Mouse (Mus musculus) MEL (cell line): ENCODE measurements around the gene Adnp. TPM values are rescaled to one million over a fixed set of nuclear protein-coding genes. Genes with fewer than 3 reads are reported as not detected.

Experiments
- DNase-seq: peaks from one replicate; pipeline ENCODE4 v3.0.0; 2011; ENCODE audit warnings: low read depth, low spot score
- H3K27ac ChIP-seq: 2 replicates; pipeline ENCODE4 v1.5.1; 2012; ENCODE audit warnings: low read depth, mild to moderate bottlenecking, control low read depth, low read length, moderate library complexity; ENCODE audit not compliant: control insufficient read depth
- H3K27me3 ChIP-seq, 2 experiments: fragments of 150-350 bp in 1 of 2; sonication (generic) in 1 of 2; 2 replicates each; pipeline ENCODE4 v1.6.1; 2012; ENCODE audit warnings: low read length in 2 of 2, mild to moderate bottlenecking in 2 of 2, improper control_type of control experiment in 1 of 2, moderate library complexity in 1 of 2; ENCODE audit not compliant: insufficient read depth in 2 of 2, control insufficient read depth in 1 of 2
- H3K36me3 ChIP-seq, 2 experiments: 2 replicates each; pipeline ENCODE4 v1.6.1; 2012 to 2014; ENCODE audit warnings: low read length in 2 of 2, improper control_type of control experiment in 1 of 2, inconsistent platforms in 1 of 2, mild to moderate bottlenecking in 1 of 2; ENCODE audit not compliant: insufficient read depth in 2 of 2, control insufficient read depth in 1 of 2
- H3K4me1 ChIP-seq, 2 experiments: fragments of 150-350 bp in 1 of 2; sonication (generic) in 1 of 2; 2 replicates each; pipeline ENCODE4 v1.6.1; 2012; ENCODE audit warnings: low read length in 2 of 2, improper control_type of control experiment in 1 of 2, mild to moderate bottlenecking in 1 of 2; ENCODE audit not compliant: insufficient read depth in 2 of 2, control insufficient read depth in 1 of 2
- H3K4me3 ChIP-seq, 2 experiments: fragments of 150-350 bp in 1 of 2; sonication (generic) in 1 of 2; 2 replicates each; pipeline ENCODE4 v1.5.1; 2012; ENCODE audit warnings: low read depth in 2 of 2, low read length in 2 of 2, mild to moderate bottlenecking in 2 of 2, moderate library complexity in 2 of 2, control low read depth in 1 of 2, improper control_type of control experiment in 1 of 2; ENCODE audit not compliant: control insufficient read depth in 1 of 2, insufficient read depth in 1 of 2
- H3K79me2 ChIP-seq: 2 replicates; pipeline ENCODE4 v1.6.1; 2012; ENCODE audit warnings: mild to moderate bottlenecking, low read length, moderate library complexity; ENCODE audit not compliant: control insufficient read depth, poor library complexity, insufficient read depth
- H3K9ac ChIP-seq: 2 replicates; pipeline ENCODE4 v1.6.1; 2012; ENCODE audit warnings: low read depth, mild to moderate bottlenecking, control low read depth, low read length, moderate library complexity; ENCODE audit not compliant: control insufficient read depth, poor library complexity, severe bottlenecking
- H3K9me3 ChIP-seq: fragments of 150-350 bp; sonication (generic); replicated peaks from 2 replicates; pipeline ENCODE4 v1.6.1; 2012; ENCODE audit warnings: mild to moderate bottlenecking, low read length, improper control_type of control experiment, moderate library complexity; ENCODE audit not compliant: insufficient read depth
- BHLHE40 ChIP-seq: IDR thresholded peaks from 2 replicates; pipeline ENCODE4 v1.6.1; 2012; ENCODE audit warnings: low read depth, mild to moderate bottlenecking, inconsistent platforms, low read length, improper control_type of control experiment, borderline replicate concordance
- CHD2 ChIP-seq: IDR thresholded peaks from 2 replicates; pipeline ENCODE4 v1.6.1; 2011; ENCODE audit warnings: low read length, improper control_type of control experiment
- EP300 ChIP-seq, 2 experiments: IDR thresholded peaks; 2 replicates each; pipeline ENCODE4 v1.6.1; 2011; ENCODE audit warnings: improper control_type of control experiment in 2 of 2, low read length in 2 of 2, low read depth in 1 of 2, mild to moderate bottlenecking in 1 of 2
- GABPA ChIP-seq: IDR thresholded peaks from 2 replicates; pipeline ENCODE4 v1.6.1; 2012; ENCODE audit warnings: low read depth, mild to moderate bottlenecking, inconsistent platforms, low read length, improper control_type of control experiment, moderate library complexity
- GATA1 ChIP-seq: IDR thresholded peaks from 2 replicates; pipeline ENCODE4 v1.6.1; 2011; ENCODE audit warnings: low read depth, low read length, improper control_type of control experiment
- HCFC1 ChIP-seq: IDR thresholded peaks from 2 replicates; pipeline ENCODE4 v1.6.1; 2012; ENCODE audit warnings: low read depth, mild to moderate bottlenecking, inconsistent platforms, low read length, improper control_type of control experiment, moderate library complexity
- MAFK ChIP-seq: IDR thresholded peaks from 2 replicates; pipeline ENCODE4 v1.6.1; 2011; ENCODE audit warnings: low read depth, mild to moderate bottlenecking, low read length, improper control_type of control experiment, borderline replicate concordance
- MAX ChIP-seq: IDR thresholded peaks from 2 replicates; pipeline ENCODE4 v1.6.1; 2011; ENCODE audit warnings: low read length, improper control_type of control experiment
- MXI1 ChIP-seq: IDR thresholded peaks from 2 replicates; pipeline ENCODE4 v1.6.1; 2011; ENCODE audit warnings: mild to moderate bottlenecking, low read depth, low read length, improper control_type of control experiment
- NELFE ChIP-seq: IDR thresholded peaks from 2 replicates; pipeline ENCODE4 v1.6.1; 2011; ENCODE audit warnings: low read depth, low read length, improper control_type of control experiment
- SMC3 ChIP-seq: IDR thresholded peaks from 2 replicates; pipeline ENCODE4 v1.6.1; 2011; ENCODE audit warnings: low read depth, low read length, improper control_type of control experiment
- TAL1 ChIP-seq: IDR thresholded peaks from 2 replicates; pipeline ENCODE4 v1.6.1; 2012; ENCODE audit warnings: mild to moderate bottlenecking, inconsistent platforms, low read length, moderate library complexity, mixed read lengths
- TBP ChIP-seq: IDR thresholded peaks from 2 replicates; pipeline ENCODE4 v1.8.0; 2011; ENCODE audit warnings: low read depth, low read length, improper control_type of control experiment
- TCF12 ChIP-seq: IDR thresholded peaks from 2 replicates; pipeline ENCODE4 v1.6.1; 2014; ENCODE audit warnings: low read depth, mild to moderate bottlenecking, inconsistent platforms, low read length, improper control_type of control experiment, moderate library complexity
- UBTF ChIP-seq: IDR thresholded peaks from 2 replicates; pipeline ENCODE4 v1.6.1; 2012; ENCODE audit warnings: low read depth, mild to moderate bottlenecking, inconsistent platforms, low read length, improper control_type of control experiment, moderate library complexity, borderline replicate concordance; ENCODE audit not compliant: insufficient read depth
- USF1 ChIP-seq: IDR thresholded peaks from 2 replicates; pipeline ENCODE4 v1.6.1; 2014; ENCODE audit warnings: low read depth, mild to moderate bottlenecking, inconsistent platforms, low read length, improper control_type of control experiment, moderate library complexity
- USF2 ChIP-seq, 2 experiments: IDR thresholded peaks; 2 replicates each; pipeline ENCODE4 v1.6.1; 2011 to 2012; ENCODE audit warnings: improper control_type of control experiment in 2 of 2, low read length in 2 of 2, borderline replicate concordance in 1 of 2, inconsistent platforms in 1 of 2, low read depth in 1 of 2, mild to moderate bottlenecking in 1 of 2; ENCODE audit not compliant: insufficient read depth in 1 of 2
- ZC3H11A ChIP-seq: IDR thresholded peaks from 2 replicates; pipeline ENCODE4 v1.6.1; 2012; ENCODE audit warnings: low read depth, mild to moderate bottlenecking, inconsistent platforms, low read length, improper control_type of control experiment
- ZMIZ1 ChIP-seq: IDR thresholded peaks from 2 replicates; pipeline ENCODE4 v1.6.1; 2012; ENCODE audit warnings: low read depth, mild to moderate bottlenecking, inconsistent platforms, low read length, improper control_type of control experiment, moderate library complexity
- polyA plus RNA-seq, 2 experiments: library from polyadenylated mRNA; stranded (reverse) in 1 of 2; unstranded in 1 of 2; fragments of >175 nt in 1 of 2; fragments of >200 nt in 1 of 2; gene quantifications; 2 replicates each; pipeline versions ENCODE4 v1.2.1 to v1.2.4; 2012; ENCODE audit warnings: low replicate concordance in 2 of 2, low read depth in 1 of 2; ENCODE audit not compliant: insufficient read length in 2 of 2, insufficient read depth in 1 of 2, missing spikeins in 1 of 2
- total RNA-seq: library from RNA; depleted of rRNA; stranded (reverse); fragments of 300-350 nt; gene quantifications from 2 replicates; pipeline ENCODE4 v1.2.3, GENCODE M21; 2012

Gene Adnp
- total and polyA plus RNA-seq, 3 experiments, result 2.3 to 29.4 (median 11.9) TPM

GRCm38 (mm10) chr2:168248856-168249245 is 41.9 kb upstream of the Adnp start (continued):
- TF ChIP-seq USF2 (IDR thresholded peaks at IDR 0.05; ENCODE audit: borderline replicate concordance in 1 of 2, insufficient read depth in 1 of 2, low read depth in 1 of 2, low read length in 2 of 2), result no peak
- no peak for TF ChIP-seq GABPA
- TF ChIP-seq EP300 (IDR thresholded peaks at IDR 0.05; ENCODE audit: low read depth in 1 of 2, low read length in 2 of 2), result no peak
- no peak for TF ChIP-seq TBP
- 0 out of 2 replicates have a peak, but pooled peaks have one; percentile 23 for TF ChIP-seq SMC3
- no peak for TF ChIP-seq UBTF

- no peak overlapping the region for H3K4me3 ChIP-seq
- no peak for DNase-seq
- no peaks in the 10 kb centered on the region for H3K79me2 ChIP-seq
- no peaks in the 10 kb centered on the region for H3K4me1 ChIP-seq
- H3K27ac ChIP-seq, result no peak overlapping the region
- no peaks in the 10 kb centered on the region for H3K27me3 ChIP-seq
- H3K36me3 ChIP-seq, result no peaks in the 10 kb centered on the region
- no peak overlapping the region for H3K9ac ChIP-seq
- TF ChIP-seq HCFC1, result no peak
- TF ChIP-seq TAL1, result no peak
- no peak for TF ChIP-seq ZC3H11A
- TF ChIP-seq GABPA, result no peak
- TF ChIP-seq TCF12, result no peak
- no peak for TF ChIP-seq USF1
- no peak for TF ChIP-seq EP300 (IDR thresholded peaks at IDR 0.05; ENCODE audit: low read depth in 1 of 2, low read length in 2 of 2)
- no peak for TF ChIP-seq TBP
- no peak for TF ChIP-seq GATA1
- no peak for TF ChIP-seq MAFK
- TF ChIP-seq ZMIZ1, result no peak
- TF ChIP-seq BHLHE40, result no peak
- TF ChIP-seq NELFE, result no peak
- TF ChIP-seq MXI1, result no peak
- TF ChIP-seq MAX, result no peak
- TF ChIP-seq CHD2, result no peak
- H3K9me3 ChIP-seq, result no peaks in the 10 kb centered on the region
Measured at GRCm38 (mm10) chr2:168248167-168248855, 41.4 kb upstream of the Adnp start.
